Mouse (Mus musculus) stomach, postnatal 0 days (tissue): Measurements from ENCODE around the gene Gpm6a. TPM values are rescaled to one million over a fixed set of nuclear protein-coding genes. Genes with fewer than 3 reads are reported as not detected.

Experiments used
- ATAC-seq: fragments of 200-750 bp; cut with Nextera tagmentation; 2 replicates; pipeline ENCODE4 v1.8.0; 2017; ENCODE audit not compliant: low FRiP score, low TSS enrichment
- DNase-seq: peaks from one replicate; pipeline ENCODE4 v3.0.0-alpha.2; 2016; ENCODE audit warnings: low spot score
- H3K27ac ChIP-seq: fragments of 300-500 bp; sonication (generic); replicated peaks from 2 replicates; pipeline ENCODE4 v1.5.1; 2014; ENCODE audit warnings: mild to moderate bottlenecking, control low read depth
- H3K27me3 ChIP-seq: fragments of 300-500 bp; sonication (generic); 2 replicates; pipeline ENCODE4 v1.6.1; 2014; ENCODE audit warnings: low read length; ENCODE audit not compliant: control insufficient read depth, insufficient read depth
- H3K36me3 ChIP-seq: fragments of 300-500 bp; sonication (generic); 2 replicates; pipeline ENCODE4 v1.6.1; 2014; ENCODE audit warnings: low read length, mixed read lengths; ENCODE audit not compliant: control insufficient read depth, insufficient read depth
- H3K4me1 ChIP-seq: fragments of 300-500 bp; sonication (generic); replicated peaks from 2 replicates; pipeline ENCODE4 v1.6.1; 2014; ENCODE audit warnings: antibody characterized with exemption; ENCODE audit not compliant: control insufficient read depth, insufficient read depth
- H3K4me2 ChIP-seq: fragments of 300-500 bp; sonication (generic); replicated peaks from 2 replicates; pipeline ENCODE4 v1.6.1; 2014; ENCODE audit warnings: low read depth, mild to moderate bottlenecking, control low read depth, moderate library complexity
- H3K4me3 ChIP-seq: fragments of 300-500 bp; sonication (generic); 2 replicates; pipeline ENCODE4 v1.5.1; 2014; ENCODE audit warnings: low read depth, low read length, control low read depth
- H3K9ac ChIP-seq: fragments of 300-500 bp; sonication (generic); 2 replicates; pipeline ENCODE4 v1.6.1; 2014; ENCODE audit warnings: mild to moderate bottlenecking, low read length, control low read depth, mixed read lengths
- H3K9me3 ChIP-seq: fragments of 300-500 bp; sonication (generic); 2 replicates; pipeline ENCODE4 v1.6.1; 2016; ENCODE audit warnings: low read length; ENCODE audit not compliant: control insufficient read depth
- CTCF ChIP-seq: IDR thresholded peaks from 2 replicates; pipeline ENCODE4 v1.5.1; 2016; ENCODE audit warnings: antibody characterized with exemption, low read depth, mild to moderate bottlenecking, moderate library complexity
- EP300 ChIP-seq: optimal IDR thresholded peaks from 2 replicates; pipeline ENCODE3; 2016; ENCODE audit warnings: antibody characterized with exemption
- WGBS: fragments of 180-500 bp; shearing (Covaris S2); extraction: QIAGEN DNeasy Blood & Tissue Kit; methylation state at CpG from one replicate; pipeline ENCODE4 v1.1.7; 2014; 5-methylcytosine and 5-hydroxymethylcytosine counted together
- polyA plus RNA-seq: library from polyadenylated mRNA; unstranded; fragments of >200 nt; fragmentation: Nextera tagmentation; extraction: Ambion mirVana; gene quantifications from 2 replicates; pipeline ENCODE4 v1.2.1, GENCODE M21; 2015

The Gpm6a gene
- polyA plus RNA-seq, 1 experiment from 2014 or later, result 13.2 TPM

DNA sequence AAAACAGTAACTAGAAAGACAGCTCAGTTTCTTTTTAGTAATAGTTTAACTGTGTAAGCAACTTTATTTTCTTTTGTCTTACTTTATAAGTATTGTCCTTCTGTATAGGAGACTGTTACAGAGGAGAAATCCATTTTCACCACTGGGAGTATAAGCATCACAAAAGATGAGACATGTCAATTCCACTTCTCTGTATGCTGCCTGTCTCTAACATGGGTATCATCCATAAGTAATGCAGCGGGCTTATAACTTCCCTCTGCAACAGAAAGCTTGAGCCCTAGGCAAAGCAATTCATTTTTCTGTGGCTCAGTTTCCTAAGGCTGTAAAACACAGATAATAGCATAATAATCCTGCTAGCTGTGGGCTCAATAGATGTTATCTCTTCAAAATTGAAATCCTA lies 62.4 kb downstream of the Gpm6a start:
- no peak overlapping the region for H3K4me3 ChIP-seq
- no peaks in the 10 kb centered on the region for H3K4me1 ChIP-seq
- no peak overlapping the region for H3K9ac ChIP-seq
- H3K4me2 ChIP-seq, result no peak overlapping the region
- DNase-seq (no peak), ATAC-seq (no peak)
- no peaks in the 10 kb centered on the region for H3K27me3 ChIP-seq
- TF ChIP-seq EP300 (no peak), CTCF (no peak)
- 63% methylated on average over 1 of the region's 1 CpGs for WGBS
- no peak overlapping the region for H3K27ac ChIP-seq
- no peaks in the 10 kb centered on the region for H3K36me3 ChIP-seq
- H3K9me3 ChIP-seq, result no peaks in the 10 kb centered on the region

DNA sequence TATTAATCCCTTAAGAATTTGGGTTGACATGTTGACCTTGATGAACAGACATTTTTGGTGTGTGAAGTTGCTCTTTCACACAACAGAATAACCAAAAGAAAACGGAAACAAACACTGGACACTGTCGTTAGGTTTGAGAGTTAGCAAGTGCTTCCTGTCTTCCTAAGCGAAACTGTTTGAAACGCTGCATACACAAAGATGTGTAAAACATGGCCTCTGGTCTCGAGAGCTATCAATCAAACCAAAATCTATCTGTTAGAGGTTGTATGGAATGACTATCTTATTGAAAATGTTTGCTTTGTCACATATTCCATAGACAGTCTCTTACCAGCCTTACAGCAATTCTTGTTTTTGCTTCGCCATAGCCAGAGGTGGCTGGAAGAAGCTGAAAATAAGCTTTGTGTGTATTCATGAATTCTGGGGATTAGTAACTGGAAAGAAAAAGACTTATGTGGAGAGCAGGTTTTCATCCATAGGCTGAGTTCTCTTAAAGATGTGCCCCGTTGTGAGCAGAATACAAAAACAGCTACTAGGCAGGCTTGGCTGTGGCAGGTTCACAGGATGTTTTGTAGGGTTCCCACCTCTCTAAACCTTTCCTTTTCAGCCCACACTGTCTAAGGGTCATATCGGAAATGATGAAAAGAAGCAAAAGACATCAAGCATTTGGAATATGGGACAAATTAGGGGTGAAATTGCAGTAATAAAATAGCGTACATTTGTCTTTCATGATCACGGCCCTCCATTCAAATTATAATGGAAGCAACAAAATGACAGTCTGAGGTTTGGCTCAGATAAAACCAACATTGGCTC lies 71.4 kb downstream of the Gpm6a start:
- WGBS, result 51% methylated on average over 10 of the region's 10 CpGs
- H3K4me2 ChIP-seq, result no peak overlapping the region
- no peak for TF ChIP-seq CTCF
- no peak for TF ChIP-seq EP300

DNA sequence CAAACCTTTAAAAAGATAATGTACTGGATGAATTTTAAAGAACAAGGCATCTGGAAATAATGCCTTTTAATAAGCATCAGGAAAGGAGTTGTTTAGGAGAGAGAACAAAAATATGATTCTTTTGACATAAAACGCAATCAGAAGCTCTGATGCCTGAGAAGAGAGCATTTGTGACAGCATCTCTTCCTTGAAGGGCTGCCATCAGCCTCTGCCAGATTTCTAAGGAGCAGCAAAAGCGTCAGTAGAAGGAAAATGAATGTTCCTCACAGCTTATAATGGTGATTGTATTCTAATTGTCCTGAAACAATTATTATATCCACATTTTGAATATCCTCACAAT lies 72.0 kb downstream of the Gpm6a start:
- Histone ChIP-seq H3K4me3 (no peak overlapping the region), H3K9ac (no peak overlapping the region), H3K27me3 (no peaks in the 10 kb centered on the region), H3K4me1 (no peaks in the 10 kb centered on the region), H3K4me2 (no peak overlapping the region), H3K36me3 (no peaks in the 10 kb centered on the region), H3K9me3 (no peaks in the 10 kb centered on the region), H3K27ac (no peak overlapping the region)
- TF ChIP-seq CTCF (no peak), EP300 (no peak)
- no peak for DNase-seq
- WGBS, result 68% methylated on average over 2 of the region's 2 CpGs
- no peak for ATAC-seq

More for the DNA sequence above, 71.4 kb downstream of the Gpm6a start:
- Histone ChIP-seq H3K9ac (no peak overlapping the region), H3K36me3 (no peaks in the 10 kb centered on the region), H3K9me3 (no peaks in the 10 kb centered on the region), H3K4me3 (no peak overlapping the region), H3K4me1 (no peaks in the 10 kb centered on the region), H3K27me3 (no peaks in the 10 kb centered on the region), H3K27ac (no peak overlapping the region)
- ATAC-seq (no peak), DNase-seq (no peak)

DNA sequence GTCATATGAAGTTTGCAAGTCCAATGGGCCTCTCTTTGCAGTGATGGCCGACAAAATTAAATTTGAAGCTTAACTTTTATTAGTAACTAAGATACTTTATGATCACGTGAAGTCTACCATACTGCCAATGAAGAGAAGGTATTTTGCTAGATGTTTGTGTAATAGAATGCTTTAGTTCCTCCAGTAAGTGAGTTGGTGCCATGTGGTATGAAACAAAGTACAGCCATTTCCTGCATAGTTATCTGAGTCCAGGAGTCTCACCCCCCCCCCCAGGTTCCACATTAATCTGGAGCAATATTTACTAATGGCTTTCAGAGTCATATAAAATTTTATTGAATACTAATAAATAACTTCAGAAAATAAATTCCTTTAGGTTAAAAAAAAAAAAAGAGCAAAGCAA lies 73.7 kb downstream of the Gpm6a start:
- 81% methylated on average over 2 of the region's 2 CpGs for WGBS
- ATAC-seq (no peak), DNase-seq (no peak)
- Histone ChIP-seq H3K4me3 (no peak overlapping the region), H3K4me1 (no peaks in the 10 kb centered on the region), H3K36me3 (no peaks in the 10 kb centered on the region), H3K9me3 (no peaks in the 10 kb centered on the region), H3K27ac (no peak overlapping the region), H3K27me3 (no peaks in the 10 kb centered on the region), H3K4me2 (no peak overlapping the region), H3K9ac (no peak overlapping the region)
- TF ChIP-seq EP300 (no peak), CTCF (no peak)

DNA sequence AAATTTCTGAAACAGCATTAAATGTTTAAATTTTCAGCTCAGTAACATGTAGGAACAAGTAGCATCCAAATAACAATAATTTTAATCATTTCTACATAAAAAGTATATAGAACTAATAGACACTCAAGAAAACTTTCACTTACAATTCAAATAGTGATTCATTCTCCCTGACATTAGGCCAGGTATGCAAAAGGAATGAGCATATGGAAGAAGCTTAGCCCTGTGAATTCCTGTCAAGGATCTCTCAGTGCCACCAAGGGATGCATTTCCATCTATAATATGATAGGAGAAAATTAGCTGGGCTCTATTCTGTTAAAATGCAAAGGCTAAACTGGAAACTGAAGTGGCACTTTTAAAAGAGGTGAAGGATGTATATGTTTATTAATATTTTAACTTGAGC lies 76.5 kb downstream of the Gpm6a start:
- DNase-seq (no peak), ATAC-seq (no peak)
- Histone ChIP-seq H3K36me3 (no peaks in the 10 kb centered on the region), H3K4me2 (no peak overlapping the region), H3K4me1 (no peaks in the 10 kb centered on the region), H3K27ac (no peak overlapping the region), H3K9ac (no peak overlapping the region), H3K4me3 (no peak overlapping the region), H3K27me3 (no peaks in the 10 kb centered on the region), H3K9me3 (no peaks in the 10 kb centered on the region)
- TF ChIP-seq EP300 (no peak), CTCF (no peak)

DNA sequence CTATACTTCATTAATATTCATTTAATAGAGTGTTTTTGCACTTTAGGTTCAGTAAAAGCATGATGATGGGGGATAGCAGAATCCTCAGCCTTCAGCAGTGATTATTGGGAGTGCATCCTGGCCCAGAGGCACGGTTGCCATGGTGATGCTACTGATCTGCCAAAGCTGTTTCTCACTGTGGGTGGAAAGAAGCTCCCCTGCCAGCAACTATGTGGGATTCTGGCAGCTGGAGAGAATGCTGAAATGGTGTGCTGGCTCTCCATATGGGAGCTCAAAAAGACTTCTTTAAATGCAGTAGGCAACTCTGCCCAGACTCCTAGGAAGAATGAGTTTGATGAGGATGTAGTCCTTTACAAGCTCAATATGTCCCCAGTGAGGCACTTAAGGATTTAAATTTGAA lies 79.7 kb downstream of the Gpm6a start:
- H3K4me2 ChIP-seq, result no peak overlapping the region
- no peaks in the 10 kb centered on the region for H3K36me3 ChIP-seq
- no peak overlapping the region for H3K27ac ChIP-seq
- TF ChIP-seq EP300 (no peak), CTCF (no peak)
- H3K4me1 ChIP-seq, result no peaks in the 10 kb centered on the region
- H3K27me3 ChIP-seq, result no peaks in the 10 kb centered on the region
- peak; percentile 14 for DNase-seq
- H3K9ac ChIP-seq, result no peak overlapping the region
- WGBS, result 13% methylated on average over 1 of the region's 1 CpGs
- H3K9me3 ChIP-seq, result no peaks in the 10 kb centered on the region
- H3K4me3 ChIP-seq, result no peak overlapping the region
- no peak for ATAC-seq
